Mouse (Mus musculus): ENCODE results near the gene Ttpal.

The Ttpal gene

DNA sequence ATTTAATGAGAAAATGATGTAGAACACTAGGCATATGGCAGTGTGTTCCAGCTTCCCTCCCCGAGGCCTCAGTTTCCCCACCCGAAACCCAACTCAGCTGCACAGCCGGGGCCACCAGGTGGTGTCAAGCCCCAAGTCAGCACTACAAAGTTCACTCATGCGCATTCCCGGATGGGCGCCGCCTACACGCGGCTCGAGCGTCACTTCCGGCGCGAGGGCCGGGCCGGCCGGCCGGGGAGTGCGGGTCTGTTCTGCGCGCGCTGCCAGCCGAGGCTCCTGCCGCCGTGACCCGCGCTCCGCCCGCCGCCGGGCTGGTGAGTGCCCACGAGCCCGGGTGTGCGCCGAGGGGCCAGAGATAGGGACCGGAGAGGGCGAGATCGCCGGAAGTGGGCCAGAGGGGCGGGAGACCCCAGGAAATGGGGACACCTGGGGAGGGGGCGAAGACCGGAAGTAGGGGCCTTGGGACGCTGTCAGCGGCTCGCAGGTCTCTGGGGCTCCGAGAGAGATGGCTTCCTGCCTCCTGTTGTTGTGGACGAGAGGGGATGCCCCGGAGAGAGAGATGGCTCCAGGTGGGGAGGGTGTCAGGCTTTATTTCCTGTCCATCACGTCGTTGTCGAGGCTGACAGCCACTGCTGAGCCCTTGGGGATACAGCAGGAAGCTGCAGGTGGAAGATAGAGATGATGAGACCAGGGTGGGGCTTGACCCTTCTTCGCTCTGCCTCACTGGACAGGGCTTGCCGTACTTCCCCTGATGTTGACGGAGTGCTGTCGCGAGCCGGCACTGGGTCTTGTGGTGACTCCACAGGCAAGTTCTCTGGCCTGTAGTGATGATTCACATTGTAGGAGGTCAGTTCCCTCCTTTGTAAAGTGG is at the start of gene Ttpal:
Ttpal (plus strand) TSS at position 214 of the 871 bp plus-strand sequence.
- DNase-seq, result peak; percentile 91

DNA sequence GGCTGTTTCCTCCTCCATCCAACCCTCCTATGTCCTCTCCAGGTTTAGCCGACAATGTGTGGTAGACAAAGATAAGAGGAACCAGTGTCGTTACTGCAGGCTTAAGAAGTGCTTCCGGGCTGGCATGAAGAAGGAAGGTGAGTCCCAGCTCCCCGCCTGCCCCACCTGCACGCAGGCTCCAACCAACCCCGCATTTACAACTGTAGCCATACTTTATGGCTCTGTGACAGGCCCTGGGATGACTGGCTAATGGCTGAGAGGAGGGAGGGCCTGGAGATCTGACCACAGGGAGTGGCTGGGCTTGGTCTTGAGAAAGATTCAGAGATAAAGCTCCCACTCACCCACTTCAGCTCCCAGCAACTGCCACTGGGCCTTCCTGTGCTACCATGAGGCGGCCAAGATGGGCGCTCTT is 49.6 kb upstream of the Ttpal start:
- DNase-seq, result no peak

DNA sequence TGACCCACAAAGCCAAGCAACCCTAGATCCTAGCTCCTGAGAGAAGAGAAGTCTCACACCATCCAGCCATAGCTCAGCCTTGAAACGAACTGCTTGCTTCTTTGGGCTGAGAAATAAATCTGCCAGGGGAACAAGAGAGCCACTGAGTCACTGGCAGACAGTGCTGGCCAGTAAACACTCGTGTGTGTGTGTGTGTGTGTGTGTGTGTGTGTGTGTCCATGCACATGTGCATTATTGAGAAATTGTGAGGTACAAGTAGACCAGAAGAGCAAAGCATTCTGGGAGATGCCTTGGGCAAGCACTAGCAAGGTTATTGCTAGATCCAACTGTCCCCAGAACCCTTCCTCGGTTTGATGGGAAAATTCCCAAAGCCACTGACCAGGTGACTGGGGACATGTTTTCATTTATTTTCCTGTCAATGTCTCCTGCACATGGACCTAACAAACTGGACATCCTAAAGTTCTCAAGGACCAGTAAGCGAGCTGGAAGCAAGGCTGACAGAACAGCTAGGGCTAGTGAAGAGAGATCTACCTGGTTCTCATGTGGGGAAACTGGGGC is 47.6 kb upstream of the Ttpal start:
- DNase-seq, result no peak

DNA sequence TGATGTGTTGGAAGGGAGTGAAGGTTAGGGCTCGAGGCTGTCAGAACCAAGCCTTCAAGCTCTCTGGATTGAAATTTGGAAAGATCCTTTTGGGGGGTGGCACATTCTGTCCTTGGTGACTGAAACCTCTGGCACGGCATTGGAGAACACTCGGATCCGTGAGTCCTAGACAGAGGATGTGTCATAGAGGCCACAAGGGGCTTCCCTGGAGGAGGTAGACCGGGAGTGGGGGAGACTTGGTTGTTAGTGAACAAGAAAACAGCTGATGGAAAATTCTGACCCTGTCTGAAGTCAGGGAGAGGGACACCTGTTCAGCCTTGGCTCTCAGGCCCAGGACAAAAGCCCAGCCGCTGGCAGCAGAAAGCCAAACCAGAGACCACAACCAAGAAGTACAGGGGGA is 47.1 kb upstream of the Ttpal start:
- DNase-seq, result no peak

DNA sequence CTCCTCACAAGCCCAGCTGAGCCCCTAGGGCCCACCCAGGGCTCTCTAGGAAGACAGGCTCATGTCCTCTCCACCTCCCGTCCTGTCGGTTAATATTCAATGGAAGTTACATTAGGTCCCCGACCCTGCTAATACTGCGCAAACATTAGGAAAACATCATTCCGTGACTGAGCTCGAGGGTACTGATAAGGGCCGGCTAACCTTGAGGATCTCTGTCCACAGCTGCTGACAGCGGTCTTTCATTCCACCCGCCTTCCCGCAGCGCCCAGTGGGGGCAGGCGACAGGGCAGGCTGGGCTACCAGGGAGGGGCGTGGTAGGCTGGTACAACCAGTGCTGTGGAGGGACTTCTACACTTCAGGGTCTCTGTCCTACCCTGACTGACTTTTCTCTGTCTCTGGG is 46.7 kb upstream of the Ttpal start:
- DNase-seq, result no peak

DNA sequence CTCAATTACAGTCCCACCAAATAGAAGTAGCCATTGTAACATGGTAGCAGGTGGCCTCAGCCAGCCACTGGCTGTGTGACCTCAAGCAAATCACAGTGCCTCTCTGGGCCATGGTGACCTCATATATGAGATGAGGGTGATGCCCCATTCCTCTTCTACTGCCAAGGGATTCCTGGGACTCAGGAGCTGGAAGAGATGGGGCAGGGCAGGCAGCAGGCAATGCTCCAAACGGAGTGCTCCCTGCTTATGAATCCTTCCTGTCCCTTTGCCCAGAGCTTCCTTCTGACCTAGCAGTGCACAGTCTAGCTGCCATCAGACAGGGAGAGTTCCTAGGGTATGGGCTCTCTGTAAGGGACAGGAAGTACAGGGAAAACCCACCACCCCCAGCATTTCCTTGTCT is 43.6 kb upstream of the Ttpal start:
- no peak for DNase-seq

DNA sequence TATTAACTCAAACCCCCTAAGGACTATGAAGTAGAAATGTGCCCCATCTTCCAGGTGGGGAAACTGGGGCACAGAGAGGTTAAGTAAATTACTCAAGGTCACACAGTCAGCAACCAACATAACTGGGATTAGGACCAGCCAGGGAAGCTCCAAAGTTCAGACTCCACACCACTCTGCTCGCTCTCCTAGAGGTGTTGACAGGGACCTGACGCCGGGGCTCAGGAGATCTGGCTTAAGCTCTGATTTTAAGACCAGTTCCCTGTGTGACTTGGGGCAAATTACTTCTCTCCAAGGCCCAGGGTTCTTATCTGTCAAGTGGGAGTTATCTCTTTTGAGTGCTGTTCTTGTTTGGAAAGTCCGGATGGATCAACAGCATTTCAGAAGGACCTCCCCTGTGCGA is 42.9 kb upstream of the Ttpal start:
- no peak for DNase-seq

DNA sequence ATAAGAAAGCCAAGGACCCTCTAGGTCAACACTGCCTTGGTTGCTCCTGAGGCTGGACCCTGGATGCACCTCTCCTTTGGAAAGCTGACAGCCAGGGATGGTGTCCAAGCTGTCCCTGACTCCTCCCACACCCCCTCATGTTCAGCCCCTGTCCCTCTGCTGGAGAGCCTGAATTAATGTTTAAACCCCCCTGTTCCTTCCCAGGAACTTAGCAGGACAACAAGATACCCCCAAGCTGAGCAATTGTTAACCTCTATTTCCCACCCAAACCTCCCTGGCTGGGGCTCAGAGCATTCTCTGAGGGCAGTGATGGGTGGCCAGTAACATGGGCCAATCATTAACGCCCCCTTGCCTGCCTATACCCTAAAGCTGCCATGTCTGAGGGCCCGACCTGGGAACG is 41.9 kb upstream of the Ttpal start:
- no peak for DNase-seq

DNA sequence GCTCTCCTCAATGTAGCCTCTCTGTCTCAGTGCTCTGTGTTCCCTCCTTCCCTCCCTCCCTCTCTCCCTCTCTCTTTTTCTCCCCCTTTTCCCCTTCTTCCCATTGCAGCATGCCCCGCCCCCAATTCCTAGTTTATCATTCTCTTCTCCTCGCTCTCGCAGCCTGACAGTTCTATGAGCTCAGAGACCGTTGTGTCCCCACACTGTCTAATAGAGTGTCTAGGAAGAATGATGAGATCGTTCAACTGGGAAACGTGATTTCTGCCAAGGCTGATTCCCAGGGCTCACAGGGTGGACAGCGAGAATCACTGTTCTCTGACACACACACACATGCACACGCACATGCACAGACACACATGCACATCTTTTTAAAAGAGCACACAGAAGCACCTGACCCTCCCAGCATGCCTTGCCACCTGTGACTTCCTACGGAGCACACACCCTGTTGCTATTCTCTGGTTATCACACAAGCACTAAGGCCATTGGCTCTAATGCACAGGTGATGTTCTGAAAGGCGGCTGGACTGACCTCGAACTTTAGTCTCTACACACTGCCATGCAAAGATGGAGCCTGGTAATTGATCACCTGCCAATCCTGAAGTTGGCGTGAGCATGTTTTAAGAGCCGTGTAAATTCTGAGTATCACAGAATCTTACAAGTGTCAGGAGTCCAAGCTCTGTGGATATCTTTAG is 40.7 kb upstream of the Ttpal start:
- DNase-seq, result no peak

DNA sequence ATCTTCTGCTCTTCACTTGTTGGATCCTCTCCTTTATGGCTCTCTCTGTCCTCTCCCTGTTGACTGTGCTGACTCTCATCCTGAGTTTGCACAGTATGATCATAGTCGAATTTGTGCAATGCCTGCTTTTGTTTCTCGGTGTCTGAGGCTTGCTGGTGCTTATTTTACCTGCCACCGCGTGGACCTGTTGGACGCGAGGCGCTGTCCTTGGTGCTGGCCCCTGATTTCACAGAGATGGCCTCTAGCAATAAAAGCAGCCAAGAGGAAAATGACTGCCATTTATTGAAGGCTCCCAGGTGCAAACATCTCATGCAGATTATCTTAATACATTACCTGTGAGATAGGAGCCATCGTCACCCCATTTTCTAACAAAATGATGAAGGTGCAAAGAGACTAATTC is 37.5 kb upstream of the Ttpal start:
- DNase-seq, result peak; percentile 40

DNA sequence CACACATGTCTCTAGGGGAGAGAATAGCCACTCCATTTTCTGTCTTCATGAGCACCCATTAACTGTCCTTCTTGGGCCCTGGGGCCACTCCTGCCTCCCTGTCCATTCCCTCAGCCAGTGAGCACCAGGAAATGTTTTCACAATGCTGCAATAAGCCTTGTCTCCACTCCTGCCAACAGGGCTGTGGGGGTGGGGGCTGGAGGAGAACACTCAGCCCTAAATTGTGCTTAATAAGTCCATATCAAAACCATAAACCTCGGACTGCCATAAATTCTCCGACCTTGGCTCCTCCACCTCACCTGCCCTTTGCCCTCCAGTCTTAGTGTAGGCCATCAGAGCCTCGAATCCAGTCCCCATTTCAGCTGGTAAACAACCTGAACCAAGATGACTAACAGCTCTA is 27.8 kb upstream of the Ttpal start:
- no peak for DNase-seq

DNA sequence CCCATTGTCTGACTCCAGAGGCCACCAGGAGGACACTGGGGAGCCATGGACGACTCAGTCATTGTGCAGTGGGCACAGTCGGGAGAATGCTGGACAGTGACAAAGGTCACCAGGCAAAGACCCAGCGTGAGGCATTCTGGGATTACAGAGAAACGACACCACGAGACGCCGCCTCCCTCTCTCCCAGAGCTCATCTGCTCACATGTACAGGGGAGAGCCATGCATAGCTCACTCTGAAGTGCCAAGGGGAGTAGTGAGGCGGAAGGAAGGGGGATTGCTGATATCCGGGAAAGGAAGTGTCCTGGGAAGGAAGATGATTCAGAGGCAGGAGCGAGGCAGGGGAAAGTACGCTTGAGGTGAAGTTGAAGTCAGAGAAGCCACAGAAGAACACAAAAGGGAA is 26.9 kb upstream of the Ttpal start:
- no peak for DNase-seq

DNA sequence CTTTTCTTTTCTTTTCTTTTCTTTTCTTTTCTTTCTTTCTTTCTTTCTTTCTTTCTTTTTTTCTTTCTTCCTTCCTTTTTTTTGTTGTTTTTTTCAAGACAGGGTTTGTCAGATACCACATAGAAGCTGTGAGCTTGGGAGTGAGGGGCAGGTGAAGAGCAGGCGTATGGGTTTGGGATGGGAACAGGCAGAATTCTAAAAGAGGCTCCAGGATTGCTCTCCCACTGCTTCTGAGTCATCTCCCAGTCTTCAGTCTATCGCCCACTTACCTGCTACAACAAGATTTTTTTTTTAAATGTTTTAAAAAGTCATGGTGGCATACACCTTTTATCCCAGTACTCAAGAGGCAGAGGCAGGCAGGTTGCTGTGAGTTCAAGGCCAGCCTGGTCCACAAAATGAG is 24.1 kb upstream of the Ttpal start:
- DNase-seq, result no peak

DNA sequence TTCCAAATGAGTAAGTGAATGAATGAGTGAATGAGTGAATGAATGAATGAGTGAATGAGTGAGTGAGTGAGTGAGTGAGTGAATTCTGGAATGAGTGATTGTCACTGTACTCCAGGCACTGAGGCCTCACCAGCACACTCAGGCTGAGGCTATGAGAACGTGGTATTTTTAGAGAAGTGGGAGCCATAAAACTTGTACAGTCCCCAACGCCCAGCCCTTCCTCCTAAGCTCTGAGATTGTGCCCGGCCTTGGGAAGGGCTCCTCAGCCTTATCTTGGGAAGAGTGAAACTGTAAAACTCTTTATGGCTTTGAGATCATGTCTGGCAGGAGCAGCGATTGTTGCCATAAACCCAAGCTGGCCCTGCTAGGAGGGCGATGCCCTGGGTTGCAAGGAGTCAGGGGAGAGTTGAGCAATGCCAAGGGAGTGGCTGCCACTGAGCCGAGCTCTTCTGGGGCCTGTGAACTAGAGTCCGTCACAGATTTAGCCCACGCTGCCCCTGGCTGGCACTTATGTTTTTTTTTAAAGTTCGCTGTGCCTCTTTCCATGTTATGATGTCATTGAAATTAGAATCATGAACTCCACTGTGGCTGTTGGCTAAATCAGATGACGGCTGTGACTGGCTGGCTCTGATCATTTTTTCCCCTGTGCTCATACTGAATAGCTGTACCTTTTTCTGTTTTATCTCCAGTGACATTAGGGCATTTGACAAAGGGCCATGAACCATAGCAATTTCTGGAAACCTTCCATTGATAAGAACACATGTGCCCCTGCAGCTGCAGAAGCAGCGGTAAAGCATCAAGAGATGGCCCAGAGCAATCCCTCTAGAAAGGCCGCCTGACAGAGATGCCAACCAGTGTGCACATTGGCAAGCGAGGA is 21.8 kb upstream of the Ttpal start:
- DNase-seq, result no peak

DNA sequence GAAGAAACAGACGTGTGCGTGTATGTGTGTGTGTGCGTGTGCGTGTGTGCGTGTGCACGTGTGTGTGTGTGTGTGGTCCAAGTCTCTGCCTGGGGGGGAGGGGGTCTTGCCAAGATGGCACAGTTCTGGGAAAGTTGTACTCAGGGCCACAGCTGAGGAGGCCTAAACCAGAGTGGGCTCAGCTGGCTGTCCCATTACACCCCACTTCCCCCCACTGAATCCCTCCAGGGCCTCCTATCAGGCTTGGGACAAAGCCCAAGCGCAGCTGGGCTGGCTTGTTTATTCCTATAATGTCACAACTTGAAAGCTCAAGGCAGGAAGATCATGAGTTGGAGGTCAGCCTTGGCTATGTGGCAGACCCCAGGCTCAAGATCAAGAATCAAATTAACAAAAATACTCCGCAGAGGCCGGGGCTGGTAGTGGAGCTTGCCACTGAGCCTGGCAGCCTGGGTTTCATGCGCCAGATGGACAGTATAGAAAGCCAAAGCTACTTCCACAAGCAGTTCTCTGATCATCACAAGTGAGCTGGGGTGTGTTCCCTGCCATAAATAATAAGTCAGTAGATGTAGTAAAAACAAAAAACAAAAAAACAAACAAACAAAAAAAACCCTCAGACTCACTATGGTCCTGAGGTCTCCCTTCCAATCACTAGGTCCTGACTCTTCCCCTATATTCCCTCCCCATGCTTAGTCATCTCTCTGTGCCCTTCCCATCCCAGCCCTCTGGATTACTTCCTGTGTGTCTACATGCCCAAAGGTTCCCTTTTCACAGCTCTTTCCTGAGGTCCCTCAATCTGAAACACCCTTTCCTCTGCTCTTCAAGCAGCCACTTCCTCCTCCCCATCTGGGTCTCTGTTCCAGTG is 18.7 kb upstream of the Ttpal start:
- DNase-seq, result no peak

DNA sequence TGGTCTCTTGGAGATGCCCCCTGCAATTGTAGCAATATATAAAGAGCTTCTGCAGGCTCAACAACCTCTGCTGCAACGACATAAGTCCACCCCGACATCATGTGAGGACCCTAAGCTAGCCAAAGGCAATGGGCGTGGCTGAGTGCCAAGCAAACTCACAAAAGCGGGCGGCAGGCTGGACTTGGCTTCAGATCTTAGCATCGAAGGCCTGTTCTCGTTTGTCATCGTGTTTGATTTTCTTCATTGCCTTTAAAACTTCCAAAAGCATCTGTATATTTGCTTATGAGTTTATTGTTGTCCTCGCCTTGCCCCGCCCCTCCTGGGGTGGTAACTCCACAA is 18.1 kb upstream of the Ttpal start:
- no peak for DNase-seq

DNA sequence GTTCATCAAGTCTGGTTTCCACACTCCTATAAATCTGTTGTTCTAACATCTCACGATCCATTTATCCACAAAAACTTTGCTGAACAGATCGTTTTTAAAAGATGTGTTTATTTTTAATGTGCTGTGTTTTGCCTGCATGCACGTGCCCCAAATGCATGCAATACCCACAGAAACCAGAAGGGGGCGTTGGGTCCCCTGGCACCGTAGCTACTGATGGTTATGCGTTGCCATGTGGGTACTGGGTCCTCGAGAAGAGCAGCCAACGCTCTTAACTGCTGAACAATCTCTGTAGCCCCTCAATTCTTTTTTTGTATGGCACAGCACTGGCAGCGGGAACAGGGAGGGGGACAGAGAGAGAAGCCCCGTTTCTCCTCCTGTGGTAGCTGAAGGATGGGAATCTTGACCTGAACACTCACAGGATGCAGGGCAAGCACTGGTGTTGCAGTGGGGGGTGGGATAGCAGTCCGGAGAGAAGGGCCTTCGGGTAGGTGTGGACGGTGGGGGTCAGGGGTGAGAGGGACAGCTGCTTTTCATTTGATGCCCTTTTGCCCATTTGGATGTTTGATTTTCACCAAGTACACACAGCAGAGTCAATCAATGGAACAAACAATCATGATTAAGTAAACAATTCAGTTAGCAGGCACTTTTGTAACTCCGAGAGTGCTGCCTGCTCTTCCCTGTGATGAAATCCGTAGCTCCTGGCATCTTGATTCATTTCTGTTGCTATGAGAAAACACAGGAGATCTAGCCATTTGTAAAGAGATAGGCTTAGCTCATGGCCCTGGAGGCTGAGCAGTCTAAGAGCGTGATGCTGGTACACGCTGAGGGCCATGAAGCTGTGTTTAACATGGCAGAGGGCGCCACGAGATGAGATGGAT is 15.5 kb upstream of the Ttpal start:
- DNase-seq, result peak; percentile 82

DNA sequence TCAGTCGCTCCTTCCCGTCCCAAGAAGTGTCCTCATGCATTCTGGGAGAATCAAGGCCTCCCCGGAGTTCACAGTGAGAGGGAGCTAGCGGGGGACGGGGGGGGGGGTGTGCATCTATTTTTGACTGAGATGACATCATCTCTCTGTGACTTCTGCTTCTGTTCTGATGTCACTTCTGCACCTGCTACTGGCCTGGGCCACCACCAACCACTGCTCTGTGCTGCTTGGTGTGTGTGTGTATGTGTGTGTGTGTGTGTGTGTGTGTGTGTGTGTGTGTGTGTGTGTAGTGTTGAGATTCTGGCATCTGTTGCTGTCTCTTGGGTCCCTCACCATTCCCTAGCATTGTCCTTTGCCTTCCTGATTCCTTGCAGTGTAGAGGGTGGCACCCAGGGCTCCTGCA is 14.6 kb upstream of the Ttpal start:
- DNase-seq, result no peak

DNA sequence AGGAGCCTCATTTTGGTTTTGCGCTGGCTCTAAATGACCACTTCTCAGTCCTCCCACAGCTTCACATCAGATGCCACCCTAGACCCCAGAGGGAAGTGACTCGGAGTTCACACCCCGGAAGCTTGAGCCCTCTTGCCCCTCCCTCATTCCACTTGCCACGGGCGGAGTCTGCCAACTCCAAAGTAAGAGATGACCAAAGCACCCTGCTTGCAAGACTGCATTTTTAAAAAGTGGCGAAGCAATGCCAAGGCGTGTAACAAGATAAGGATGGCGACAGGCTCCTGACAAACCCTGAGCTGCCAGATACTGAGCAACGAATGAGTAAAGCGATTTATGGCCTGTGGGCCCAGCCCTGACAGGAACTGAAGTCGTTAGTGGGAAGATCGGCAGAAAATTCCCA is 11.9 kb upstream of the Ttpal start:
- no peak for DNase-seq

DNA sequence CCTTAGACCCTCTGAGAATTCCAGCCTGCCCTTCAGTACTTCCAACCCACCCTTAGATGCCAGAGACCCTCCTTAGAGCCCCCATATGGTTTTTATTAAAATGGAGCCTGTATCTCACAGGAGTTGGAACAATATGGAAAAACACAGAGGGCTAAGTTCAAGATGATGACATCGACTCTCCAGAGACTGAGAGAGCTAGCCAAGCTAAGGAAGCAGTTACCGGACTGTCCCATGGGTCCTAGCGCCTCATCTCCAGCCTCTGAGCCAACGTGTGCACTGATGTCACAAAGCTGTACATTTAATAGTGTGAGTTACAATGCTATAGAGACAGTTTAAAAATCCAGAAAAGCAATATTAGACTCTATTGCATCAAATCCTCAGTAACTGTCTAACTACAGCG is 11.1 kb upstream of the Ttpal start:
- no peak for DNase-seq

DNA sequence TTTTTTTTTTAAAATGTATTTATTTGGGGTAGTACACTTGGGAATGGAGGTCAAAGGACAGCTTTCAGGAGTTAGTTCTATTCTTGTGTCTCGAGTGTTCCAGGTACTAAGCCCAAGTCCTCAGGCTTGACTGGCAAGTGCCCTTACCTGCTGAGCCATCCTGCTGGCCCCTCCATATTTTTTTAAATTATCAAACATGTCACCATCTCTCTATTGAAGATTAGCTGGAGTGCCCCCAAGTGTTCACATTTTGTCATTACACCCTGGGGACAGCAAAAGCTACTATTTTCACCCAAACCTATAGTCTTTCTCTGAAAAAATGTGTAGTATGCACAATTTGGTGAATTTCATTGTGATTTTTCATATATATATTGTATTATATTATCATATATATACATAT is 10.0 kb upstream of the Ttpal start:
- DNase-seq, result peak; percentile 70

Measured in thymus, postnatal 4 days (tissue).